Mouse (Mus musculus) retina, postnatal 7 days (tissue): ENCODE results near the gene Spcs2.
"Not testable (repeated sequence)": the region's sequence is repeated elsewhere in the genome, so short reads cannot be mapped to it uniquely, and the experiment has no call there.

ENCODE experiments used
- DNase-seq: peaks from one replicate; pipeline ENCODE4 v3.0.0-alpha.2; 2012; ENCODE audit warnings: low read depth, low spot score

Spcs2 gene

GRCm38 (mm10) chr7:99824649-99825483, 38.4 kb downstream of the Spcs2 start:
- no peak for DNase-seq

- no peak for DNase-seq
These were observed 40.1 kb downstream of the Spcs2 start for GRCm38 (mm10) chr7:99823045-99823663.

GRCm38 (mm10) chr7:99822426-99822825, 40.8 kb downstream of the Spcs2 start:
- no peak for DNase-seq

- no peak for DNase-seq
These were observed 41.3 kb downstream of the Spcs2 start for GRCm38 (mm10) chr7:99821953-99822352.

- DNase-seq = not testable (repeated sequence)
These were observed 45.0 kb downstream of the Spcs2 start for GRCm38 (mm10) chr7:99818181-99818725.

- DNase-seq = no peak
These were observed 49.9 kb downstream of the Spcs2 start for GRCm38 (mm10) chr7:99813394-99813793.

GRCm38 (mm10) chr7:99811661-99812060, 51.6 kb downstream of the Spcs2 start:
- DNase-seq = no peak

GRCm38 (mm10) chr7:99810814-99811213, 52.4 kb downstream of the Spcs2 start:
- no peak for DNase-seq

GRCm38 (mm10) chr7:99807043-99807442, 56.2 kb downstream of the Spcs2 start:
- DNase-seq = not testable (repeated sequence)

- no peak for DNase-seq
These were observed 57.9 kb downstream of the Spcs2 start for GRCm38 (mm10) chr7:99805340-99805739.

GRCm38 (mm10) chr7:99804033-99804432, 59.2 kb downstream of the Spcs2 start:
- DNase-seq = not testable (repeated sequence)

GRCm38 (mm10) chr7:99803535-99803934, 59.7 kb downstream of the Spcs2 start:
- DNase-seq = no peak

- no peak for DNase-seq
These were observed 64.1 kb downstream of the Spcs2 start for GRCm38 (mm10) chr7:99799118-99799517.

- DNase-seq = peak; percentile 71
These were observed 65.2 kb downstream of the Spcs2 start for GRCm38 (mm10) chr7:99797911-99798647.

- DNase-seq = no peak
These were observed 66.0 kb downstream of the Spcs2 start for GRCm38 (mm10) chr7:99797261-99797660.

GRCm38 (mm10) chr7:99796471-99796870, 66.8 kb downstream of the Spcs2 start:
- no peak for DNase-seq

- DNase-seq = no peak
These were observed 67.9 kb downstream of the Spcs2 start for GRCm38 (mm10) chr7:99795192-99795981.

- no peak for DNase-seq
These were observed 69.2 kb downstream of the Spcs2 start for GRCm38 (mm10) chr7:99794096-99794495.

- DNase-seq = no peak
These were observed 72.4 kb downstream of the Spcs2 start for GRCm38 (mm10) chr7:99790816-99791215.

- DNase-seq = no peak
These were observed 74.7 kb downstream of the Spcs2 start for GRCm38 (mm10) chr7:99788563-99788962.

GRCm38 (mm10) chr7:99787935-99788334, 75.3 kb downstream of the Spcs2 start:
- no peak for DNase-seq
